Mouse (Mus musculus): ENCODE measurements around the gene 1110051M20Rik. TPM values are rescaled to one million over a fixed set of nuclear protein-coding genes. Genes with fewer than 3 reads are reported as not detected.

The 1110051M20Rik gene
- polyA plus RNA-seq, 1 experiment from 2014 or later = 50.1 TPM

GRCm38 (mm10) chr2:91268042-91268441 is 176.5 kb downstream of the 1110051M20Rik start:
- 89% methylated on average over 3 of the region's 3 CpGs for WGBS
- Histone ChIP-seq H3K9me3 (no peaks in the 10 kb centered on the region), H3K27me3 (ENCODE audit: insufficient read depth, poor library complexity, severe bottlenecking) (no peaks in the 10 kb centered on the region), H3K27ac (no peak overlapping the region), H3K36me3 (peaks cover 74% of the 10 kb centered on the region), H3K4me3 (no peak overlapping the region), H3K4me1 (peaks cover 15% of the 10 kb centered on the region)
- DNase-seq (ENCODE audit: low spot score) = no peak

GRCm38 (mm10) chr2:91264711-91265681 is 179.5 kb downstream of the 1110051M20Rik start, which contains the start of gene Arfgap2:
Arfgap2 (plus strand) TSS chr2:91264974.
- Histone ChIP-seq H3K4me3 (peak within 1 kb of the TSS; percentile 89), H3K27me3 (ENCODE audit: insufficient read depth, poor library complexity, severe bottlenecking) (no peaks in the 10 kb centered on the region), H3K36me3 (peaks cover 67% of the 10 kb centered on the region), H3K27ac (peak within 1 kb of the TSS; percentile 97), H3K4me1 (peaks cover 20% of the 10 kb centered on the region), H3K9me3 (no peaks in the 10 kb centered on the region)
- 2% methylated on average over 72 of the region's 72 CpGs for WGBS
- peak; percentile 99 for DNase-seq (ENCODE audit: low spot score)

- 87% methylated on average over 17 of the region's 17 CpGs for WGBS
- no peaks in the 10 kb centered on the region for H3K9me3 ChIP-seq
- peaks cover 30% of the 10 kb centered on the region for H3K4me1 ChIP-seq
- no peak for DNase-seq (ENCODE audit: low spot score)
- peaks cover 57% of the 10 kb centered on the region for H3K36me3 ChIP-seq
- H3K4me3 ChIP-seq = peak overlapping the region; percentile 89
- H3K27me3 ChIP-seq (ENCODE audit: insufficient read depth, poor library complexity, severe bottlenecking) = 0 out of 2 replicates have a peak, but pooled peaks cover 5% of the 10 kb centered on the region
- peak overlapping the region; percentile 97 for H3K27ac ChIP-seq
Measured at GRCm38 (mm10) chr2:91263692-91264660, 180.5 kb downstream of the 1110051M20Rik start.

- H3K27ac ChIP-seq = 0 out of 2 replicates have a peak overlapping the region, but pooled peaks have one; percentile 11
- H3K36me3 ChIP-seq = peaks cover 32% of the 10 kb centered on the region
- H3K4me3 ChIP-seq = no peak overlapping the region
- WGBS = 70% methylated on average over 1 of the region's 1 CpGs
- H3K9me3 ChIP-seq = no peaks in the 10 kb centered on the region
- H3K27me3 ChIP-seq (ENCODE audit: insufficient read depth, poor library complexity, severe bottlenecking) = peaks cover 30% of the 10 kb centered on the region
- no peak for DNase-seq (ENCODE audit: low spot score)
- peaks cover 63% of the 10 kb centered on the region for H3K4me1 ChIP-seq
Measured at GRCm38 (mm10) chr2:91259493-91259892, 185.0 kb downstream of the 1110051M20Rik start.

- Histone ChIP-seq H3K9me3 (no peaks in the 10 kb centered on the region), H3K4me3 (no peak overlapping the region), H3K27me3 (ENCODE audit: insufficient read depth, poor library complexity, severe bottlenecking) (peaks cover 37% of the 10 kb centered on the region), H3K27ac (no peak overlapping the region), H3K4me1 (peaks cover 57% of the 10 kb centered on the region), H3K36me3 (peaks cover 31% of the 10 kb centered on the region)
- DNase-seq (ENCODE audit: low spot score) = no peak
- WGBS = 56% methylated on average over 1 of the region's 1 CpGs
Measured at GRCm38 (mm10) chr2:91258830-91259229, 185.7 kb downstream of the 1110051M20Rik start.

GRCm38 (mm10) chr2:91258054-91258453 is 186.4 kb downstream of the 1110051M20Rik start:
- WGBS = 78% methylated on average over 5 of the region's 5 CpGs
- DNase-seq (ENCODE audit: low spot score) = no peak
- peak overlapping the region; percentile 75 for H3K4me3 ChIP-seq
- H3K4me1 ChIP-seq = peaks cover 54% of the 10 kb centered on the region
- peaks cover 23% of the 10 kb centered on the region for H3K36me3 ChIP-seq
- peaks cover 44% of the 10 kb centered on the region for H3K27me3 ChIP-seq (ENCODE audit: insufficient read depth, poor library complexity, severe bottlenecking)
- peak overlapping the region; percentile 85 for H3K27ac ChIP-seq
- no peaks in the 10 kb centered on the region for H3K9me3 ChIP-seq

GRCm38 (mm10) chr2:91257126-91257980 is 187.2 kb downstream of the 1110051M20Rik start:
- peak overlapping the region; percentile 85 for H3K27ac ChIP-seq
- peaks cover 61% of the 10 kb centered on the region for H3K4me1 ChIP-seq
- peak overlapping the region; percentile 75 for H3K4me3 ChIP-seq
- under 1% methylated on average over 22 of the region's 22 CpGs for WGBS
- DNase-seq (ENCODE audit: low spot score) = peak; percentile 87
- H3K9me3 ChIP-seq = no peaks in the 10 kb centered on the region
- H3K27me3 ChIP-seq (ENCODE audit: insufficient read depth, poor library complexity, severe bottlenecking) = peaks cover 47% of the 10 kb centered on the region
- peaks cover 16% of the 10 kb centered on the region for H3K36me3 ChIP-seq

GRCm38 (mm10) chr2:91256256-91257125 is 188.0 kb downstream of the 1110051M20Rik start:
- Histone ChIP-seq H3K27ac (peak overlapping the region; percentile 85), H3K9me3 (no peaks in the 10 kb centered on the region), H3K36me3 (peaks cover 12% of the 10 kb centered on the region), H3K4me3 (peak overlapping the region; percentile 75), H3K4me1 (peaks cover 67% of the 10 kb centered on the region), H3K27me3 (ENCODE audit: insufficient read depth, poor library complexity, severe bottlenecking) (peaks cover 47% of the 10 kb centered on the region)
- peak; percentile 88 for DNase-seq (ENCODE audit: low spot score)
- WGBS = under 1% methylated on average over 52 of the region's 52 CpGs

- Histone ChIP-seq H3K4me1 (peaks cover 62% of the 10 kb centered on the region), H3K4me3 (peak within 1 kb of the TSS; percentile 75), H3K27me3 (ENCODE audit: insufficient read depth, poor library complexity, severe bottlenecking) (peaks cover 47% of the 10 kb centered on the region), H3K27ac (peak within 1 kb of the TSS; percentile 85), H3K9me3 (no peaks in the 10 kb centered on the region), H3K36me3 (0 out of 2 replicates have a peak, but pooled peaks cover 5% of the 10 kb centered on the region)
- WGBS = under 1% methylated on average over 27 of the region's 27 CpGs
- no peak for DNase-seq (ENCODE audit: low spot score)
Measured at GRCm38 (mm10) chr2:91255661-91256150, 188.8 kb downstream of the 1110051M20Rik start, which contains the start of gene Pacsin3. Pacsin3 (plus strand) TSS chr2:91255954.

- no peaks in the 10 kb centered on the region for H3K9me3 ChIP-seq
- no peak for DNase-seq (ENCODE audit: low spot score)
- H3K36me3 ChIP-seq = no peaks in the 10 kb centered on the region
- H3K27me3 ChIP-seq (ENCODE audit: insufficient read depth, poor library complexity, severe bottlenecking) = peaks cover 47% of the 10 kb centered on the region
- H3K27ac ChIP-seq = no peak overlapping the region
- WGBS = 32% methylated on average over 8 of the region's 8 CpGs
- no peak overlapping the region for H3K4me3 ChIP-seq
- H3K4me1 ChIP-seq = peaks cover 60% of the 10 kb centered on the region
Measured at GRCm38 (mm10) chr2:91254725-91255380, 189.7 kb downstream of the 1110051M20Rik start.

Data from heart, embryonic 10.5 days (tissue).